Mouse (Mus musculus) embryonic fibroblast, embryonic 13.5 days (primary cell): ENCODE measurements at regions not wholly inside any gene's neighbourhood (a gene's known extent, or its start where the extent isn't known, plus 50 kb on each side); places are given as distances from the start of the nearest gene placed in this dataset.

Source experiments
- CTCF ChIP-seq: IDR thresholded peaks from 2 replicates; pipeline ENCODE4 v1.5.1; 2011; ENCODE audit warnings: mild to moderate bottlenecking, control low read depth, low read length, moderate library complexity, borderline replicate concordance; ENCODE audit not compliant: insufficient read depth
- POLR2A ChIP-seq: IDR thresholded peaks from 2 replicates; pipeline ENCODE4 v1.6.1; 2011; ENCODE audit warnings: low read depth, mild to moderate bottlenecking, control low read depth, low read length, moderate library complexity

DNA sequence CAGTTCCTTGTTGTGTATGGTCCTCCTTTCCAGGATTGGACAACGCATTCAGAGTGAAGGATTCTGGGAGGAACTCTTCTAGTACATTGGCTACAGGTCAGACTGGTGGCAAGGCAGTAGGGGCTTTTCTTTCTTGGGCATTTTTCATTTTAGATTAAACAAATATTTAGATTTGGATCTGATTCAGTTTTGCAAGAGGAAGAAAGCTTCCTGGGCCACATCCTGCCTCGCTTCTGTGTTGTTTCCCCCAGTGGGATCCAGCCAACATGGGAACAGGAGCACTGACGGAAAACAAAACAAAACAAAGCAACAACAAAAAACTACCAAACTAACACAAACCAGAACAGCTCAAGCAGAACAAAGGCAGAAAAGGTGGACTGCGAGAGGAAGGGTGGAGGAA, 60.8 kb downstream of the Nxnl2 start:
- TF ChIP-seq CTCF = no peak
- TF ChIP-seq POLR2A = no peak
